Mouse (Mus musculus) stomach, embryonic 16.5 days (tissue): Measurements from ENCODE around the gene Aimp2. TPM values are rescaled to one million over a fixed set of nuclear protein-coding genes. Genes with fewer than 3 reads are reported as not detected.
A peak's percentile ranks its signal among the peaks of the same experiment; 100 is the strongest.

Experiments used
- ATAC-seq: fragments of 200-750 bp; cut with Nextera tagmentation; 2 replicates; pipeline ENCODE4 v1.8.0; 2017; ENCODE audit warnings: moderate number of reproducible peaks, moderate TSS enrichment; ENCODE audit not compliant: insufficient read depth, low FRiP score
- H3K27ac ChIP-seq: fragments of 300-500 bp; sonication (generic); 2 replicates; pipeline ENCODE4 v1.5.1; 2014; ENCODE audit warnings: low read length
- H3K27me3 ChIP-seq: fragments of 300-500 bp; sonication (generic); 2 replicates; pipeline ENCODE4 v1.6.1; 2014; ENCODE audit warnings: low read length, control low read depth, mixed read lengths; ENCODE audit not compliant: control insufficient read depth, insufficient read depth
- H3K36me3 ChIP-seq: fragments of 300-500 bp; sonication (generic); 2 replicates; pipeline ENCODE4 v1.6.1; 2014; ENCODE audit warnings: low read length; ENCODE audit not compliant: control insufficient read depth, insufficient read depth
- H3K4me1 ChIP-seq: fragments of 300-500 bp; sonication (generic); 2 replicates; pipeline ENCODE4 v1.6.1; 2014; ENCODE audit warnings: low read length, control low read depth, mixed read lengths; ENCODE audit not compliant: control insufficient read depth, insufficient read depth
- H3K4me2 ChIP-seq: fragments of 300-500 bp; sonication (generic); 2 replicates; pipeline ENCODE4 v1.6.1; 2014; ENCODE audit warnings: low read depth, low read length, mixed read lengths
- H3K4me3 ChIP-seq: fragments of 300-500 bp; sonication (generic); replicated peaks from 2 replicates; pipeline ENCODE4 v1.5.1; 2014; ENCODE audit warnings: mild to moderate bottlenecking, low read length
- H3K9ac ChIP-seq: fragments of 300-500 bp; sonication (generic); 2 replicates; pipeline ENCODE4 v1.6.1; 2014; ENCODE audit warnings: low read length
- H3K9me3 ChIP-seq: fragments of 300-500 bp; sonication (generic); replicated peaks from 2 replicates; pipeline ENCODE4 v1.6.1; 2016; ENCODE audit warnings: low read length, control low read depth; ENCODE audit not compliant: control insufficient read depth
- WGBS: fragments of 180-500 bp; shearing (Covaris S2); extraction: QIAGEN DNeasy Blood & Tissue Kit; methylation state at CpG from one replicate; pipeline ENCODE4 v1.1.7; 2014; 5-methylcytosine and 5-hydroxymethylcytosine counted together
- polyA plus RNA-seq: library from polyadenylated mRNA; unstranded; fragments of >200 nt; fragmentation: Nextera tagmentation; extraction: Ambion mirVana; gene quantifications from 2 replicates; pipeline ENCODE4 v1.2.1, GENCODE M21; 2015

Gene Aimp2
- polyA plus RNA-seq, 1 experiment from 2014 or later, result 95.8 TPM

GRCm38 (mm10) chr5:143916221-143916620 is 6.6 kb upstream of the Aimp2 start:
- Histone ChIP-seq H3K4me3 (no peak overlapping the region), H3K36me3 (peaks cover 8% of the 10 kb centered on the region), H3K9ac (no peak overlapping the region), H3K27ac (no peak overlapping the region), H3K9me3 (no peaks in the 10 kb centered on the region), H3K27me3 (no peaks in the 10 kb centered on the region), H3K4me1 (no peaks in the 10 kb centered on the region), H3K4me2 (no peak overlapping the region)
- WGBS, result 93% methylated on average over 9 of the region's 9 CpGs
- no peak for ATAC-seq

GRCm38 (mm10) chr5:143908926-143909325 is 721 bp downstream of the Aimp2 start:
- no peak for ATAC-seq
- H3K4me1 ChIP-seq, result peaks cover 19% of the 10 kb centered on the region

DNA sequence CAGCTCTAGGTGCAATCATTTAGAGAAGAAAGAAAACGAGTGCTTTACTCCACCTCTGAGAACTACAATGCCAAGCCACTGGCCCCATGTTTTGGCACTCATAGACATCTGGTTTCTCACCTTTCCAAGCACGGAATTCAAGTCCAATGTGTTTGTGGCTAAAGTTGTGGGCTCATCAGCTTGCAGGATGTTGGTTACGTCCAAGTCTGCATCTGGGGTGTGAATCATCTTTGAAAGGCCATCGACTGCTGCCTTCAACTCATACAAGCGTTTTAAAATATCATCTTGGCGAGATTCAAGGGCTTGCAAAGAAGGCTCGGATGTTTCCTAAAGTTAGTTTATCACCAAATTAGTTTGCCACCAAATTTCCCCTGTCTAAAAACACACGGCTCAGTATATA is 3.2 kb downstream of the Aimp2 start:
- 81% methylated on average over 8 of the region's 8 CpGs for WGBS
- H3K27ac ChIP-seq, result no peak overlapping the region
- no peak overlapping the region for H3K4me3 ChIP-seq
- H3K36me3 ChIP-seq, result peaks cover 32% of the 10 kb centered on the region
- no peaks in the 10 kb centered on the region for H3K9me3 ChIP-seq
- no peaks in the 10 kb centered on the region for H3K27me3 ChIP-seq
- no peak overlapping the region for H3K9ac ChIP-seq
- H3K4me1 ChIP-seq, result peaks cover 19% of the 10 kb centered on the region
- no peak overlapping the region for H3K4me2 ChIP-seq
- no peak for ATAC-seq

More at GRCm38 (mm10) chr5:143908926-143909325, 721 bp downstream of the Aimp2 start:
- Histone ChIP-seq H3K9me3 (no peaks in the 10 kb centered on the region), H3K4me2 (peak overlapping the region; percentile 71), H3K27me3 (no peaks in the 10 kb centered on the region), H3K4me3 (peak overlapping the region; percentile 83), H3K27ac (peak overlapping the region; percentile 85), H3K9ac (peak overlapping the region; percentile 82), H3K36me3 (peaks cover 13% of the 10 kb centered on the region)
- WGBS, result under 1% methylated on average over 9 of the region's 9 CpGs

DNA sequence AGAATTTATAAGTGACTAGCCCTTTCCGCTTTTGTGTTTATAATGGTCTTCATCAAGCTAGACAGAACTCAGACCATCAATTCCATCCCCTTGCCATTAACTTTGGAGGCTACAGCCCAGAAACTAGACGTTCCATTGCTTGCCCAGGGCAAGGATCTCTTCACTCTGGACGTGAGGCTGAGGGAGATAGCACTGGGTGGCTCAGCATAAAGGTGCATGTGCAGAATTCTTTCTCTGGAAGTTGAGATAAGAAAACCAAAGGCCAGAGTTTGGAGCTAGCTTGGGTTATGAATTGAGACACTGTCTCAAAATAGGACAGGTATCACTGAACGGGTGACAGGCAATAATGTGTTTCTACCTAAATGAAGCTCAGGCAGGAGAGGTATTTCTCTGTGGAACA is 5.8 kb downstream of the Aimp2 start:
- no peaks in the 10 kb centered on the region for H3K9me3 ChIP-seq
- peaks cover 34% of the 10 kb centered on the region for H3K36me3 ChIP-seq
- no peak for ATAC-seq
- no peak overlapping the region for H3K9ac ChIP-seq
- 77% methylated on average over 4 of the region's 4 CpGs for WGBS
- H3K4me2 ChIP-seq, result no peak overlapping the region
- no peaks in the 10 kb centered on the region for H3K27me3 ChIP-seq
- H3K27ac ChIP-seq, result no peak overlapping the region
- peaks cover 11% of the 10 kb centered on the region; the same call in 1 of the 2 replicates for H3K4me1 ChIP-seq
- no peak overlapping the region for H3K4me3 ChIP-seq

DNA sequence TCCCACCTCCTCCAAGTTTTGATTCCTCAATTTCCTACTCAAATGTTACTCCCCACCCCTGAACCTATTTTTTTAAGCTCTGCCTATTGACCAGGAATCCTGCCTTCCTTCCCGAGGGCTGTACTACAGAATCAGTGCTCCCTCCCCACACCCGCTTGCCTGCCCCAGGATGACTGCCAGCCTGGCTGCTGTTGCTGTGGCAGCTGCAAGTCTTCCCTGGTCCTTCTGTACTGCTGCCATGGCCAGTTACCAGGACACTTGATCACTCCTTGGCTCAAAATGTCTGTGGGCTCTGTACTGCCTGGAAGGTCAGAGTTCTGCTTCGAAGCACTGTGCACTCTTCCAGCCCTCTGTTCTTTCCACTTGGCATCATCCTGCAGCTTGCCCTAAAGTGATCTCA is 7.5 kb downstream of the Aimp2 start:
- Histone ChIP-seq H3K9me3 (no peaks in the 10 kb centered on the region), H3K27ac (no peak overlapping the region), H3K9ac (no peak overlapping the region), H3K27me3 (no peaks in the 10 kb centered on the region), H3K4me1 (no peaks in the 10 kb centered on the region), H3K36me3 (peaks cover 37% of the 10 kb centered on the region), H3K4me2 (no peak overlapping the region), H3K4me3 (no peak overlapping the region)
- no peak for ATAC-seq
- WGBS, result 82% methylated on average over 3 of the region's 3 CpGs

GRCm38 (mm10) chr5:143897635-143898330 is 11.9 kb downstream of the Aimp2 start, which contains the start of gene Ankrd61:
Ankrd61 (minus strand) TSS chr5:143897685.
- 84% methylated on average over 14 of the region's 14 CpGs for WGBS
- Histone ChIP-seq H3K27ac (no peak within 1 kb of the TSS), H3K4me1 (no peaks in the 10 kb centered on the region), H3K36me3 (peaks cover 19% of the 10 kb centered on the region), H3K9ac (no peak within 1 kb of the TSS), H3K9me3 (no peaks in the 10 kb centered on the region), H3K27me3 (no peaks in the 10 kb centered on the region), H3K4me2 (no peak within 1 kb of the TSS), H3K4me3 (no peak within 1 kb of the TSS)
- no peak for ATAC-seq

DNA sequence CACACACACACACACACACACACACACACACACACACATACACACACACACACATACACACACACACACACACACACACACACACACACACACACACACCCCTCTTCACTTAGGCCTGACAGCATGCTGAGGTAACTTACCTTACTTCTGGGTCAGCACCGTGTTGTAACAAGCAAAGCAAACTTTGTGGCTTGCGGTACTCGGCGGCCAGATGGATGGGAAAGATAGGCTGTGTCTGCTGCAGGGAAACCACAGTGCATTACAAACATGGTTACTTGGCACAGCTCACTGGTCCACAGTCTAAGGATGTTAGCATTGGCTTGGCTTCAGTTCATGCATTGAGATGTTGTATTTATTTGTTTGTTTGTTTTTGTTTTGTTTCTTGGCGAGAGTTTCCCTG is 16.3 kb downstream of the Aimp2 start:
- Histone ChIP-seq H3K36me3 (peaks cover 23% of the 10 kb centered on the region), H3K9me3 (no peaks in the 10 kb centered on the region), H3K4me1 (no peaks in the 10 kb centered on the region), H3K9ac (no peak overlapping the region), H3K4me2 (no peak overlapping the region), H3K4me3 (no peak overlapping the region), H3K27ac (no peak overlapping the region), H3K27me3 (no peaks in the 10 kb centered on the region)
- no peak for ATAC-seq
- 61% methylated on average over 5 of the region's 5 CpGs for WGBS

GRCm38 (mm10) chr5:143892255-143892886 is 17.3 kb downstream of the Aimp2 start:
- 71% methylated on average over 9 of the region's 9 CpGs for WGBS
- peaks cover 29% of the 10 kb centered on the region for H3K36me3 ChIP-seq
- no peak for ATAC-seq

GRCm38 (mm10) chr5:143890741-143891140 is 18.9 kb downstream of the Aimp2 start:
- Histone ChIP-seq H3K27me3 (no peaks in the 10 kb centered on the region), H3K27ac (no peak overlapping the region), H3K36me3 (peaks cover 38% of the 10 kb centered on the region), H3K4me2 (no peak overlapping the region), H3K4me3 (no peak overlapping the region), H3K4me1 (no peaks in the 10 kb centered on the region), H3K9ac (no peak overlapping the region), H3K9me3 (no peaks in the 10 kb centered on the region)
- ATAC-seq, result no peak
- 67% methylated on average over 6 of the region's 6 CpGs for WGBS

More at GRCm38 (mm10) chr5:143892255-143892886, 17.3 kb downstream of the Aimp2 start:
- no peaks in the 10 kb centered on the region for H3K4me1 ChIP-seq
- no peak overlapping the region for H3K4me2 ChIP-seq
- H3K27me3 ChIP-seq, result no peaks in the 10 kb centered on the region
- no peak overlapping the region for H3K9ac ChIP-seq
- H3K9me3 ChIP-seq, result no peaks in the 10 kb centered on the region
- H3K27ac ChIP-seq, result no peak overlapping the region
- no peak overlapping the region for H3K4me3 ChIP-seq
